Mouse (Mus musculus) neutrophil, adult 5-6 weeks (primary cell): ENCODE results near the gene Ticam1. TPM values are rescaled to one million over a fixed set of nuclear protein-coding genes. Genes with fewer than 3 reads are reported as not detected.
"Not testable (repeated sequence)": the region's sequence is repeated elsewhere in the genome, so short reads cannot be mapped to it uniquely, and the experiment has no call there.

Experiments used
- ATAC-seq: fragments of 151-379, 151-347 bp; 2 replicates; pipeline ENCODE4 v1.8.0; 2017; ENCODE audit warnings: mild to moderate bottlenecking, moderate TSS enrichment; ENCODE audit not compliant: insufficient number of reproducible peaks, poor library complexity, low FRiP score, severe bottlenecking; ENCODE audit errors: extremely low read depth
- total RNA-seq: library from RNA; stranded (forward); fragments of 200-1000 nt; gene quantifications from 2 replicates; pipeline ENCODE4 v1.2.3, GENCODE M21; 2017

Gene Ticam1
- total RNA-seq, 1 experiment from 2014 or later, result 4.8 TPM

GRCm38 (mm10) chr17:56269153-56269630 lies 7.4 kb downstream of the Ticam1 start:
- peak; percentile 78 for ATAC-seq

DNA sequence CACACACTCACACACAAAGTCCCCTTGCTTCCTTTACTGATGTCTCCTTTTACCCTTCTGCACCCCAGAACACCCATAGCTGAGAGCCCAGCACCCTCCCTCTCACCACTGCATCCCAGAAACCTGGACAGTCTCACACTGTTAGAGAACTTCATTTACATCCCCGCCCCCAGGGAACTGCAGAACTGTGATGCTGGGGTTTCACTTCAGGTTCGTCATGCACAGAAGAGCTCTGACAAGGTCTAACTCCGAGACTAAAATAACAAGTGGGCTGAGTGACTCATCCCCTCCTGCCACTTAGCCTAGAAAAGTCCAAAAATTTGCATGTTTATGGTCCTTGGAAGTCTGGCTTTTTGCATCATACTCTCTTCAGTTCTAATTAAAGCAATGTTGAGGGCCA lies 10.3 kb downstream of the Ticam1 start:
- ATAC-seq, result peak; percentile 69

DNA sequence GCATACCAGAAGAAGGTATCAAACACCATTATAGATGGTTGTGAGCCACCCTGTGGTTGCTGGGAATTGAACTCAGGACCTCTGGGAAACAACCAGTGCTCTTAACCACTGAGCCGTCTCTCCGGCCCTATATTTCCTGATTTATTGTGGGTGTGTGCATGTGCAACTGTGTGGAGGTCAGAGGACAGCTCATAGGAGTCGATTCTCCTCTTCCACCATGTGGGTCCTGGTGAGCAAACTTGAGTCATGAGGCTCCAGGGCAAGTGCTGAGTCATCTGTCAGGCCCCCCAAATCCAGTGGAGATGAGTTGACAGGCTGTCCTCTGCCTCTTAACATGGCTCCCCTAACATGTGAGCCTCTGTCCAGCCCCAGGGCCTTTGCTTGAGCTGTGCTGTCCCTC lies 10.7 kb downstream of the Ticam1 start:
- no peak for ATAC-seq

DNA sequence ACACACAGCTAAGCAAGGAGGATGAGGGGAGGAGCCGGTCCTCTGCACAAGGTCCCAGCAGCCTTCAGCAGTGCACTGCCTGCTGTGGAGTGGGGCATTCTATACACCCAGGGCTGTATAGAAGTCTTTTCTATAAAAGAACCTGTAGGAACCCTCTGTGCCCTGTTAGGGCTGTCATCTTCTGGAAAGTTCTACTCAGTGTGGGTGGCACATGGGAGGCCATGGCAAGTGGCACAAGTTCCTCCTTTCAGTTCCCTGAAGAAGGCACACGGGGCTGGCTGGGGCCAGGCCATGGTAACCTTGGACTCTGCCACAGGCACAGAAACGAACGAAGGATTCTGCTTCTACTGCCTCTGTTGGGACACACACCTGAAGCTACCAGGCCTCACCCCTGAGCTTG lies 11.6 kb downstream of the Ticam1 start:
- ATAC-seq, result no peak

- ATAC-seq, result peak; percentile 65
Measured at GRCm38 (mm10) chr17:56264020-56264419, 12.6 kb downstream of the Ticam1 start.

GRCm38 (mm10) chr17:56262645-56263094 lies 13.9 kb downstream of the Ticam1 start:
- ATAC-seq, result no peak

- no peak for ATAC-seq
Measured at GRCm38 (mm10) chr17:56261166-56261565, 15.4 kb downstream of the Ticam1 start.

- ATAC-seq, result no peak
Measured at GRCm38 (mm10) chr17:56259301-56260037, 17.1 kb downstream of the Ticam1 start.

- not testable (repeated sequence) for ATAC-seq
Measured at GRCm38 (mm10) chr17:56258812-56259211, 17.8 kb downstream of the Ticam1 start.

DNA sequence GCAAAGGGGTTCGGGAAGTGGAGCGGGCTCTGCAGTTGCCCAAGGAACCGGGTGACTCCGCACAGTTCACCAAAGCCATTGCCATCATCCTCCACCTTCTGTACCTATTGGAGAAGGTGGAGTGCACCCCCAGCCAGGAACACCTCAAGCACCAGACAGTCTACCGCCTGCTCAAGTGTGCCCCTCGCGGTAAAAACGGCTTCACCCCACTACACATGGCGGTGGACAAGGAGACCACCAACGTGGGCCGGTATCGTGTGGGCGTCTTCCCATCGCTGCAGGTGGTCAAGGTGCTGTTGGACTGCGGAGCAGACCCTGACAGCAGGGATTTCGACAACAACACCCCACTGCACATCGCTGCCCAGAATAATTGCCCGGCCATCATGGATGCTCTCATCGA lies 18.3 kb downstream of the Ticam1 start:
- ATAC-seq, result not testable (repeated sequence)

- no peak for ATAC-seq
Measured at GRCm38 (mm10) chr17:56257181-56257894, 19.2 kb downstream of the Ticam1 start.

- peak; percentile 84 for ATAC-seq
Measured at GRCm38 (mm10) chr17:56256239-56256881, 20.2 kb downstream of the Ticam1 start, which contains the start of gene Fem1a. Gene Fem1a (plus strand): TSS chr17:56256810.

GRCm38 (mm10) chr17:56255863-56256238 lies 20.7 kb downstream of the Ticam1 start:
- ATAC-seq, result peak; percentile 87

DNA sequence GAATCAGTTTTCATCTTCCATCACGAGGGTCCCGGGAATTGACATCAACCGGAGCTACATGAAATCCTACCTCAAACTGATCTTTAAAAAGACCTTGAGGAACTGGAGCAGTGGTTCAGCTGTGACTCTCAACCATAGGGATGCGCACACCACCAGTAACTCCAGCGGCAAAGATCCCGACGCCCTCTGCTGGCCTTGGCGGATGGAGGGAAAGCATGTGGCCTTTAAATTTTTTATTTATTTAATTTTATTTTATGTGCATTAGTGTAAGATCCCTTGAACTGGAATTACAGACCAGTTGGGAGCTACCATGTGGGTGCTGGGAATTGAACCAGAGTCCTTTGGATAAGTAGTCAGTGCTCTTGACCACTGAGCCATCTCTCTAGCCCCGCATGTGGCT lies 21.2 kb downstream of the Ticam1 start:
- no peak for ATAC-seq

GRCm38 (mm10) chr17:56254695-56255094 lies 21.9 kb downstream of the Ticam1 start:
- ATAC-seq, result no peak

DNA sequence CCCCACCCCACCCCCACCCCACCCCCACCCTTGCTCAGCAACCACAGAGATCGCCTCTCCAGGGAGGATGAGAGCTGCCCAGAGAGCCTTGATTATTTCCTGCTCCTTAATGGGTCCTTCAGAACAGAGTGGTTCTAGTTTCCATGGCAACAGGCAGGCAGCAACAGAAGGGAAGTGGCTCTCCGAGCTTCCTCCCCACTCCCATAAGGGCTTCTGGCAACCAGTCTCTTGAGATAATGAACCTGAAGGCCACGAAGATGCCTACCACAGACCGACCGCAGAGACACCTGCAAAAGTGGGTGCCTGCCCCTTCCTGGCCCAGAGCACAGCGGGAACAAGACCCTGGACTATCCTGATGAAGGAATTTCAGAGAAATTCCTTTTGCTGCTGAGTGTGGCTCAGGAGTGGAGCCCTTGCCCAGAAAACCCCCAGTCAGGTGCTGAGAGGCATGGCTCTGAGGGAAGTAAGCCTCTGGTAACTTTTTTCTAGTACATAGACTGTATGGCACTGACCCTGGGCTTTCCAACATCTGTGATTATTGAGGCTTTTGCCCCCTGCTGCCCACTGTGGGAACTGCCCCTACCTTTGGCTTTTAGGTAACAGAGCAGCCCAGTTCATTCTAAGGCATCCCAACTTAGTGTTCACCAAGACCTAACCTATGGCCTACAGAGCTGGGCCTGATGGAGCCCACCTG lies 25.3 kb downstream of the Ticam1 start:
- peak; percentile 32 for ATAC-seq

DNA sequence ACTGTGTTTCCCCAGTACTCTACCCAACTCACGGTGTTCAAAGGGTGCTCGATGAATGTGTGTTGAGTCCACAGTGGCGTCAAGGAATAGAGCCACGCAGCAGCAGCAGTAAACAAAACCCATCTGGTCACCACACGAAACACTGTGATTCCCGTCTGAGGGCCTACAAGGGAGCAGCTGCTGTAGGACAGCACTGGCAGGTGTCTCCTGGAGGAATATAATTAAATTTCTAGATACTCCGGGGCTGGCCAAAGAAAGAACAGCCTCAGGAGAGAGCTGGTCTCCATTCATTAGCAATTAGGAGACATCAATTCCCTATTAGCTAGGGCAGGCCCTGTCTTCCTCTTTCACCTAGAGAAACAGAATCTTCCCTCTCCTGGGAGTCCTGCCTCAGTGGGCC lies 31.0 kb downstream of the Ticam1 start:
- no peak for ATAC-seq

- peak; percentile 76; the same call in 1 of the 2 replicates for ATAC-seq
Measured at GRCm38 (mm10) chr17:56241541-56242401, 34.8 kb downstream of the Ticam1 start.
